Mouse (Mus musculus) layer of hippocampus, adult 9-10 months (tissue): ENCODE results near the gene Cdh3.

Source experiments
- DNase-seq: peaks from one replicate; pipeline ENCODE4 v3.0.0; 2022; ENCODE audit warnings: low spot score

Cdh3 gene

GRCm38 (mm10) chr8:106606601-106607145, 96.0 kb downstream of the Cdh3 start:
- DNase-seq, result no peak
